Mouse (Mus musculus) cerebellum, adult 2 months (tissue): ENCODE data around the gene Pkd1.

ENCODE experiments used
- CTCF ChIP-seq: fragments of 200-500 bp; IDR thresholded peaks from 2 replicates; pipeline ENCODE4 v1.5.1; 2011; ENCODE audit warnings: low read depth, mild to moderate bottlenecking, control low read depth, low read length, moderate library complexity, borderline replicate concordance; ENCODE audit not compliant: insufficient read depth
- POLR2A ChIP-seq: fragments of 200-500 bp; IDR thresholded peaks from 2 replicates; pipeline ENCODE4 v1.6.1; 2011; ENCODE audit warnings: low read length, control low read depth, borderline replicate concordance; ENCODE audit not compliant: insufficient read depth

- TF ChIP-seq CTCF (no peak), POLR2A (0 out of 2 replicates have a peak, but pooled peaks have one; percentile 12)
These were observed 565 bp upstream of the Pkd1 start for GRCm38 (mm10) chr17:24548921-24549617.
